Mouse (Mus musculus): ENCODE data around the gene Napsa. TPM values are rescaled to one million over a fixed set of nuclear protein-coding genes. Genes with fewer than 3 reads are reported as not detected.

The Napsa gene
- polyA plus RNA-seq, 1 experiment from 2014 or later: 1.2 TPM

DNA sequence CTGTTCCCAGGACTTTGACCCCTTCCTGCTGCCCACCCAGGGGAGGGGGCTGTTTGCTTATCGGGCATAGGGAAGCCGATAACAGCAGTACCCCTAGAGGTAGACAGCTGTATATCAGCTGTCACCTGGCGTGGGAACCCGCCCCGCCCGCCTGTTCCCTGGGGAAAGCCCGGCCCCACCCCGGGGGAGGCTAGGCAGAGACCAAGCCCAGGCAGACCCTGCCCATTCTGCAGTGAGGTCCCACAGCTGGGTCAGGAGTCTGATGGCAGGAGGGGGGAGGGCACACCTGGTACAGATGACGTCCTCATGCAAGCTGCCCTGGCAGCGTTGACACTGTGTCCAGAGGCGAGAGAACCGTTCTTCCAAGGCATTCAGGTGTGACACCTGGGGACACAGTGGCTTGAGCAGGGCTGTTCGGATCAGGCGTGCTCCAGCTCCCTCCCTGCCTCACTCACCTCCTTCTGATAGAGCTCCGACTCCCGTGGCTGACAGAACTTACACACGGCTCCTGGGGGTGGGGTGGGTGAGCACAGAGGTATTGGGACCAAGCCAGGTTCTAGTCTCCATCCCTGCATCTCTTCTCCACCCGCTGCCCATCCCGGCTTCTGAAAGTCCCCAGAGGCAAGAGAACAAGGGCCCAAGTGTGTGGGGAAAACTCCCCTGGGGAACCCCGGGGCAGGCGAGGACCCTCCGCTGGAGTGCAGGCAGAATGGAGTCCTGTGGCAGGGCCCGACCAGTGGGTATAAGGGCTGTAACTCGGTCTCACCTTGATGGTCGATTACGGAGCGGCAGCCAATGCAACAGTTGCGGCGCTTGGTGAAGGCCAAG lies 39.0 kb upstream of the Napsa start:
- Histone ChIP-seq H3K27me3 (peaks cover 22% of the 10 kb centered on the region), H3K4me1 (replicated peaks) (peaks cover 1% of the 10 kb centered on the region; the same call in 1 of the 2 replicates), H3K27ac (replicated peaks) (no peak overlapping the region), H3K4me2 (no peak overlapping the region), H3K4me3 (no peak overlapping the region), H3K9me3 (no peaks in the 10 kb centered on the region), H3K36me3 (peaks cover 35% of the 10 kb centered on the region), H3K9ac (no peak overlapping the region)
- 88% methylated on average over 29 of the region's 29 CpGs for WGBS
- no peak for ATAC-seq (ENCODE audit: low read depth)

DNA sequence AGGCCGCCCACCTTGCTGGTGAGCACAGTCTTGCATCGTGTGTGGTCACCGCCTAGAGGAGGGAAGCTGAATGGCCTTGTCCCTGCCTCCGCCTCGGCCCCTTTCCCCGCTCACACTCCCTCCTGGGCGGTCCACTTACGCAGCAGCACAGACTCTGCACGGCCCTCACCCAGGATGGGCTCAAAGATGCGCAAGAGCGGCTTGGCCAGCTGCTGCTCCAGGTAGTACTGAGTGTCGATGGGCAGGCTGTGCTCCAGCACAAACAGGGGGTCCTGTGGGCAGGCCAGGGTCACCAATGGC lies 38.5 kb upstream of the Napsa start:
- no peak overlapping the region for H3K27ac ChIP-seq (replicated peaks)
- peaks cover 16% of the 10 kb centered on the region for H3K27me3 ChIP-seq
- H3K4me2 ChIP-seq: no peak overlapping the region
- H3K36me3 ChIP-seq: peaks cover 39% of the 10 kb centered on the region
- no peak overlapping the region for H3K4me3 ChIP-seq
- H3K4me1 ChIP-seq (replicated peaks): no peaks in the 10 kb centered on the region
- WGBS: 77% methylated on average over 12 of the region's 12 CpGs
- ATAC-seq (ENCODE audit: low read depth): no peak
- H3K9me3 ChIP-seq: no peaks in the 10 kb centered on the region
- H3K9ac ChIP-seq: no peak overlapping the region

DNA sequence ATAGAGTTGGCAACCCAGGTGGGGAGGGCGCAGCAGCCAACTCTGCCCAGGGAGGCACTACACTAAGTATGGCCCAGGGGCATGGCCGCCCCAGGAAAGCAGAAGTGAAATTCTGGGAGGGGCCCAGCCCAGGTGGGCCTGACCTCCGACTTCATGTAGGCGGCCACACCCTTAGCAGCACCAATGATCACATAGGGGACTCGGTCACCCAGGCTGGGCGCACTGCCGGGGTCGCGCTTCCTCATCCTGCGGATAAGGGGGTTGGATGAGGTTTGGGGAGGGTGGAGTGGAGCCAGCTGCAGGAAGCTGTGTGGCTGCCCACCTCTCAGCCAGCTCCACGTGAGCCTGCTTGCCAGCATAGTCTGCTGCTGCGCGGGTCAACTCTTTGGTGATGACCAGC lies 37.9 kb upstream of the Napsa start:
- H3K9ac ChIP-seq: no peak overlapping the region
- peaks cover 45% of the 10 kb centered on the region for H3K36me3 ChIP-seq
- ATAC-seq (ENCODE audit: low read depth): no peak
- peaks cover 11% of the 10 kb centered on the region for H3K27me3 ChIP-seq
- no peak overlapping the region for H3K4me3 ChIP-seq
- no peaks in the 10 kb centered on the region for H3K4me1 ChIP-seq (replicated peaks)
- no peak overlapping the region for H3K27ac ChIP-seq (replicated peaks)
- no peak overlapping the region for H3K4me2 ChIP-seq
- no peaks in the 10 kb centered on the region for H3K9me3 ChIP-seq
- WGBS: 89% methylated on average over 13 of the region's 13 CpGs

DNA sequence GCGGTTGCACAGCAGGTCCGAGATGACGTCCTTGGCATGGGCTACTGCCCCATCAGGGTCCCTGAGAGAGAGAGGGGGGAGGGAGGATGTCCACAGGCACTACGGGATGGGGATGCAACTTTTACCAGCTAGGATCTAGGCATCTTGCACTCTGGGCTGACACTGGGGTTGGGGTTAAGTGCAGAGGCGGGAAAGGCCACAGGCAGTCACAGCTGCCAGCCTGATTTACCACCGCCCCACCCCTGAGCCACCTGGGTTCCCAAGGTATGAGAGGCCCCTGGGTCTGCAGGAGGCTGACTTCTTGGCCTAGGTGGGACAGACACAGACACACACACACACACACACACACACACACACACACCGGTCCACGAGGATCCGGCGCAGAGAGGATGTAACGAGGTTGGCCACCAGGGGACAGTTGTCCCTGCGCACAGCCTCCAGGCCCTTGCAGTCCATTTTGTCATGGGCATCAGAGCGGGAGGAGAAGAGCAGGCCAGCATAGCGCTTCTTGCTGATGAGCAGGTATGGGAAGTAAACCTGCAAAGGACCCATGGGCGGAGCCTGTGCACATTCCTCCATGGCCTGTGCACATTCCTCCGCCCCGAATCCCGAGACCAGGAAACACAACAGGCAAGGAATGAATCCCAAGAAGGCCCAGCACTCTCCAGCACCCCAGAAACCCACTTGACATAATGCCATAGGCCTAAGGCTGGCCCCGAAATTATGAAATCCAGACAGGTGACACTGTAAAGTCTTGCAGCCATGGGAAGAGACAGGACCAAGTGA lies 37.3 kb upstream of the Napsa start:
- no peak for ATAC-seq (ENCODE audit: low read depth)
- WGBS: 90% methylated on average over 19 of the region's 19 CpGs

DNA sequence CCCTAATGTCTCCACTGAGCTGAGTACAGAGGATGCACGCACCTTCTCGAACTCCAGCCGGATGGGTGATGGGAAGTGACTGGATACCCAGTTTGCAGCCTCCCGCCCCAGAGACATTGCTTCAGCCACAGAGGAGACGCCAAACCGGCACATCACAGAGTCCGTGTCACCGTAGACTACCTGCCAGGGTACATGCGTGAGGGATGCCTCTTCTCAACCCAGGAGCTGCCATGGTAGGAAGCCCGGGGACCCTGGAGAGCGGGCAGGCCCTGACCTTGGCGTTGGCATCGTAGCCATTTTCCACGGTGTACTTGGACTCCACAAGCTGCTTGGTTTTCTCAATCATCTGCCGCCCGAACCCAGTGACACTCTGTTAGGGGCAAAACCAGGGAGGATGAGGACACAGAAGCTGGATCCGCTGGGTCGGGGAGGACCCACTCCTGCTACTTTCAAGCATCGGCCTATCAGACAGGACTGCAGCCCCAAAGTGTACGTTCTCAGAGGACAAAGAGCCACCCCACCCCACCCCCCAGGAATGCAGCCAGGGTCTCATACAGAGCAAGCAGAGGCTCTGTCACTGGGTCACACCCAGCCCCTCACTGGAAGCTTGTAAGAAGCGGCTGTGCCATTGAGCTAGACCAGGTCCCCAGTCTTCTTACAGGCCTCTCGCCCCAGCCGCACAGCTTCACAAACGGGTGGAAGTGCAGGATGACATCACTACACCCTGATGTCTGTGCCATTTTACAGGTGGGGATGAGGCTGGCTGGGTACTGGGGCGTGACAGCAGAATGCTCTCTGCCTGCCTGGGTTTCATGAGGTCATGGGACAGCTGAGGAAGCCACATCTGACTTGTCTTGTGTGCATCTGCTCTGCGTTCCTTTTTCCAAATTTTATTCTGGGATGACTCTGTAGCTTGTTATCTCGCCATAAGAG lies 36.3 kb upstream of the Napsa start:
- Histone ChIP-seq H3K9ac (no peak overlapping the region), H3K4me3 (no peak overlapping the region), H3K27ac (replicated peaks) (no peak overlapping the region), H3K4me1 (replicated peaks) (no peaks in the 10 kb centered on the region), H3K4me2 (no peak overlapping the region), H3K27me3 (no peaks in the 10 kb centered on the region; the same call in 1 of the 2 replicates), H3K36me3 (peaks cover 62% of the 10 kb centered on the region), H3K9me3 (no peaks in the 10 kb centered on the region)
- WGBS: 94% methylated on average over 27 of the region's 27 CpGs
- no peak for ATAC-seq (ENCODE audit: low read depth)

More for the DNA sequence above, 37.3 kb upstream of the Napsa start:
- Histone ChIP-seq H3K9me3 (no peaks in the 10 kb centered on the region), H3K36me3 (peaks cover 51% of the 10 kb centered on the region), H3K27me3 (peaks cover 5% of the 10 kb centered on the region), H3K4me1 (replicated peaks) (no peaks in the 10 kb centered on the region), H3K27ac (replicated peaks) (no peak overlapping the region), H3K4me2 (no peak overlapping the region), H3K4me3 (no peak overlapping the region), H3K9ac (no peak overlapping the region)

DNA sequence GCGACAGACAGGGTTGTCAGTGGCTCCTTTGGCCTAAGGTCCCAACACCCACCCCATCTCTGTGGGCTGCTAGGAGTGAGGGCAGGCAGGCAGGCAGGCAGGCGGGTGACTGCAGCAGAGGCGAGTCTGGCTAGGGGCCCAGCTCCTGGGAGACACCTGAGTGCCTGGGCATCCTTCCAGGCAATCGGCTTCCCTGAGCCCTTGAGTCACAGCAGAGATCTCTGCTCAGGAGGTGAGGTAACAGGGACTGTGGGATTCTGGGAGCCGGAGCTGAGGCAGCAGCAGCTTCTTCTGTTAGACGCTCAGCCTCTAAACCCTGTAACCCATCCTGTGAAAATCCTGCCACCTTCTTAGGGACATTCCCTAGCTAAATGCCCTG lies 35.6 kb upstream of the Napsa start:
- WGBS: 94% methylated on average over 6 of the region's 6 CpGs
- Histone ChIP-seq H3K36me3 (peaks cover 68% of the 10 kb centered on the region), H3K27ac (replicated peaks) (no peak overlapping the region), H3K4me1 (replicated peaks) (no peaks in the 10 kb centered on the region), H3K9ac (no peak overlapping the region), H3K27me3 (no peaks in the 10 kb centered on the region), H3K4me3 (no peak overlapping the region), H3K4me2 (no peak overlapping the region), H3K9me3 (no peaks in the 10 kb centered on the region)
- ATAC-seq (ENCODE audit: low read depth): no peak

DNA sequence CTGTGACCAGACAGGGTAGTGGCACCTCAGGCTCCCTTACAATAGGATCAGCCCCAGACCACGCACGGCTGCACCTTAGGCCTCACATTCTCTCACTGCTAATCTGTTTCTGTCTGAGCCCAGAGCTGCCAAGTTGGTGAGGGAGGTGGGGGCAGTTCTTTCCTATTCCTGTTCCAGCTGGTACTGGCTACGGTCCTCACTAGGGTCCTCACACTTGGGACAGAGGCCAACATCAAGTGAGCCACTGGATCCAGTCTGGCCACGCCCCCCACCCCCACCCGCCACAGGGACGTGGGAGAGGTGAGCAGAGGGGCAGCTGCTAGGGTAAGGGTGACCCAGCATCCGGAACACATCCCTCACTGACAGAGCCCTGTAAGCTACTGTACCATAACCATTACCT lies 35.2 kb upstream of the Napsa start:
- 92% methylated on average over 7 of the region's 7 CpGs for WGBS
- Histone ChIP-seq H3K4me1 (replicated peaks) (no peaks in the 10 kb centered on the region), H3K27me3 (no peaks in the 10 kb centered on the region), H3K9ac (no peak overlapping the region), H3K27ac (replicated peaks) (no peak overlapping the region), H3K36me3 (peaks cover 73% of the 10 kb centered on the region), H3K4me3 (no peak overlapping the region), H3K4me2 (no peak overlapping the region), H3K9me3 (no peaks in the 10 kb centered on the region)
- no peak for ATAC-seq (ENCODE audit: low read depth)

DNA sequence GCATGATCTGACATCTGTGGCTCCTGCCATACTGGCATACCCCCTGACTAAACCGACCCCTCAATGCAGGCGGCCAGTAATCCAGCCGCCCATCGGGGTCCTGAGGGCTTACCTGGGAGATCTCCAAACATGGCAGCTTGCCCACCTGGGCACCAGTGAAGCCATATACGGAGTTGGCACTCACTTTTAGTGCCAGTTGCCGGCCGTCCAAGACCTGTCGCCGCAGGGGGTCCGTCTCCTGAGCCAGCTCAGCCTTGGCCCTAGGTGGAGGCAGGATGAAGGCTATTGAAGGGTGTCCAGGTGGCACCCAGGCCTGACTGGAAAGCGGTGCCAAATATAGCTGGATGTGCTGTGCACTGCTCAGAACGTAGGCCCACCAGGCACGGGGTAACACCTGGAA lies 34.7 kb upstream of the Napsa start:
- no peaks in the 10 kb centered on the region for H3K9me3 ChIP-seq
- no peak overlapping the region for H3K9ac ChIP-seq
- H3K27me3 ChIP-seq: no peaks in the 10 kb centered on the region
- no peak overlapping the region for H3K4me3 ChIP-seq
- no peak overlapping the region for H3K27ac ChIP-seq (replicated peaks)
- H3K36me3 ChIP-seq: peaks cover 77% of the 10 kb centered on the region
- H3K4me1 ChIP-seq (replicated peaks): no peaks in the 10 kb centered on the region
- ATAC-seq (ENCODE audit: low read depth): no peak
- WGBS: 93% methylated on average over 13 of the region's 13 CpGs
- H3K4me2 ChIP-seq: no peak overlapping the region

DNA sequence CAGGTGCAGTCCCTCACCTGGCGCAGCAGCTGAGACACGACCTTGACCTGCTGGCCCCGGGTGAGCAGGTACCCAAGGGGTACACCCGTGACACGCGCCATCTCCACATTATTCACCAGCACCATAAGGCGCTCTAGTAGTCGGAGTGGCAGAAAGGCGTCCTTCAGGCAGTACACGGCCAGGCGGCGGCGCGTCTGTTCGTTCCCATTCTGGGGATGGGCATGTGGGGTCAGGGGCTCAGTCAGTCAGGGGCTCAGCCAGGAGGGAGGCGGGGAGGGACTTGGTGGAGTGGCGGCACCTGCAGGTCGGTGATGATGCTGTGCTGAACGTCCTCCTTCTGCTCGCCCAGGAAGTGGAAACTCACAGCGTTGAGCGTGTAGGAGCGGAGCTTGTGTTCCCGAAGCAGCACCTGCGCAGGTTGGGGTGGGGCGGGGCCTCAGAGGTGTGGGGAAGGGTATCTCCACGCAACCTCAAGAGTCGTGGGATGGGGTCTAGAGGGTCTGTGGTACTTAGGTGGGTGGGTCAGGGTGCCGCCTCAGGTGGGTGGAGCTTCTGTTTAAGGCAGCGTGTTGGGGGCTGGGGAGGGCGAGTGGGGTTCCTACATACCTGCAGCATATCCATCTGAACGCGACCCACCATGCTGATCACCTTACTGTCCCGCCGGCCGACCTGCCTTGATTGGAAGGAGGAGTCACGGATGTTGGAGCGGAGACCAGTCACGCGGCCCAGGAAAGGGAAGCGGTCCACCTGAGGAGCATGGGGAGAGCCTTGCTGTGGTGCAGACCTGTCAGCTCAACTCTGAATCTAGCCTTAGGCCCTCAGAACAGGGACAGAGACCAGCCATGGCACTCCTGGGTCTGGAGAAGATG lies 33.2 kb upstream of the Napsa start:
- Histone ChIP-seq H3K4me2 (no peak overlapping the region), H3K9me3 (no peaks in the 10 kb centered on the region), H3K36me3 (peaks cover 75% of the 10 kb centered on the region), H3K4me3 (no peak overlapping the region), H3K9ac (no peak overlapping the region), H3K27ac (replicated peaks) (no peak overlapping the region), H3K27me3 (no peaks in the 10 kb centered on the region), H3K4me1 (replicated peaks) (no peaks in the 10 kb centered on the region)
- 92% methylated on average over 41 of the region's 41 CpGs for WGBS
- no peak for ATAC-seq (ENCODE audit: low read depth)

DNA sequence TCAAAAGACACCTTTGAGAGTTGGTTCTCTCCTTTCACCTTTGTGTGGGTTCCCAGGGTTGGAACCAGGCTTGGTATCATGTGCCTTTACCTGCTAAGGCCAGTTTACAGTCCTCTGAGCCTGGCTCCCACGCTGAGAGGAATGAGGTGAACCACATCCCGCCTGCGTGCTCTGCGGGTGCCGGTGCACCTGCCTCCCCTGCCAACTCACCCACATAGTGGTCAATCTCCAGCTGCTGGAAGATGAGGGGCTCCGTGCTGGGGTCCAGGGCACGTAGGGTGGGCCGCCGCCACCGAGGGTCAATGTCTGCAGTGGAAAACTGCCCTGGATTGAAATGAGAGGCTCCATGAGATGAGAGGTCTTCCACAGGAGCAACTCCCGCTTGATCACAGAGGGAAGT lies 29.6 kb upstream of the Napsa start:
- Histone ChIP-seq H3K4me1 (replicated peaks) (peaks cover 5% of the 10 kb centered on the region), H3K4me3 (no peak overlapping the region), H3K9ac (no peak overlapping the region), H3K27ac (replicated peaks) (no peak overlapping the region), H3K36me3 (peaks cover 45% of the 10 kb centered on the region), H3K9me3 (no peaks in the 10 kb centered on the region), H3K4me2 (no peak overlapping the region), H3K27me3 (no peaks in the 10 kb centered on the region)
- no peak for ATAC-seq (ENCODE audit: low read depth)
- 96% methylated on average over 11 of the region's 11 CpGs for WGBS

DNA sequence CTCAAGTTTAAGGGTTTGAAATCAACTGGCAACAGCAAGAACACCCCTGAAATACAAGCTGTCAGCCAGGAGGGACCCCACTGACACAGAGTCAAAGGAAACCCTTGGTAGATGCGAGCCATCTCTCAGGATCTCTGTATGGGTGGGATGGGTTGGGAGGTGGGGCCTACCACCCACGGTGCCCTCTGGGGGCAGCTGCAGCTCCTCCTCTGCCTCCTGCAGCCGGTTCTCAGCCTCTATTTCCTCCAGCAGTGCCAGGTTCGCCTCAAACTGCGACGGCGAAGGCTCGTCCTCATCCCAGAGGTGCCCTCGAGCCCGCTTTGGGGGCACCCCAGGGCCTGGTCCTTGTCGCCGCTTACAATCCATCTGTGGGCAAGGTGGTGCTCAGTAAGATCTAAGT lies 29.1 kb upstream of the Napsa start:
- H3K4me2 ChIP-seq: no peak overlapping the region
- no peak overlapping the region for H3K4me3 ChIP-seq
- WGBS: 83% methylated on average over 12 of the region's 12 CpGs
- no peak overlapping the region for H3K9ac ChIP-seq
- no peaks in the 10 kb centered on the region for H3K27me3 ChIP-seq
- no peaks in the 10 kb centered on the region for H3K9me3 ChIP-seq
- ATAC-seq (ENCODE audit: low read depth): no peak
- peaks cover 11% of the 10 kb centered on the region for H3K4me1 ChIP-seq (replicated peaks)
- H3K36me3 ChIP-seq: peaks cover 43% of the 10 kb centered on the region
- no peak overlapping the region for H3K27ac ChIP-seq (replicated peaks)
